Mouse (Mus musculus) forelimb bud, embryonic 11.5 days (tissue): ENCODE results near the gene Map2k6.

Experiments
- DNase-seq: peaks from one replicate; pipeline ENCODE4 v3.0.0-alpha.2; 2012; ENCODE audit warnings: low read depth, low spot score

The Map2k6 gene

GRCm38 (mm10) chr11:110562320-110563081 is 163.6 kb downstream of the Map2k6 start:
- no peak for DNase-seq

GRCm38 (mm10) chr11:110563272-110563671 is 164.3 kb downstream of the Map2k6 start:
- DNase-seq, result no peak

- no peak for DNase-seq
These were observed 164.9 kb downstream of the Map2k6 start for GRCm38 (mm10) chr11:110563801-110564200.

GRCm38 (mm10) chr11:110566307-110566706 is 167.4 kb downstream of the Map2k6 start:
- no peak for DNase-seq

- peak; percentile 56 for DNase-seq
These were observed 173.6 kb downstream of the Map2k6 start for GRCm38 (mm10) chr11:110572548-110572947.
